Mouse (Mus musculus) gastrocnemius, postnatal 25 days (tissue): ENCODE measurements around the gene Clptm1. TPM values are rescaled to one million over a fixed set of nuclear protein-coding genes. Genes with fewer than 3 reads are reported as not detected.

Source experiments
- DNase-seq: peaks from one replicate; pipeline ENCODE4 v3.0.0; 2022
- long read RNA-seq, 2 experiments: library from polyadenylated mRNA; stranded (forward); transcript quantifications; one replicate each; pipeline ENCODE4 v2.0.0; 2021
- total RNA-seq, 2 experiments: library from RNA; stranded (reverse); gene quantifications; 1 replicate in 1 of 2; 2 replicates in 1 of 2; pipeline ENCODE4 v1.2.3; 2021

The Clptm1 gene
- 10 to 100 TPM; 36.3 to 47.0 TPM for total RNA-seq
- long read RNA-seq, experiment 1, full-length matches to known transcripts = 98 of 119 reads
- long read RNA-seq, experiment 1, partial matches to known transcripts = 9 of 119 reads
- long read RNA-seq, experiment 1, other reads (novel, unspliced or antisense) = 12 of 119 reads
- long read RNA-seq, experiment 2, full-length matches to known transcripts = 122 of 142 reads
- long read RNA-seq, experiment 2, partial matches to known transcripts = 13 of 142 reads
- long read RNA-seq, experiment 2, other reads (novel, unspliced or antisense) = 7 of 142 reads

GRCm38 (mm10) chr7:19664955-19665841 is at the start of gene Clptm1:
TSS of gene Clptm1 (minus strand) at chr7:19665033.
- peak; percentile 96 for DNase-seq

GRCm38 (mm10) chr7:19713598-19713997 is 48.8 kb upstream of the Clptm1 start:
- no peak for DNase-seq

DNA sequence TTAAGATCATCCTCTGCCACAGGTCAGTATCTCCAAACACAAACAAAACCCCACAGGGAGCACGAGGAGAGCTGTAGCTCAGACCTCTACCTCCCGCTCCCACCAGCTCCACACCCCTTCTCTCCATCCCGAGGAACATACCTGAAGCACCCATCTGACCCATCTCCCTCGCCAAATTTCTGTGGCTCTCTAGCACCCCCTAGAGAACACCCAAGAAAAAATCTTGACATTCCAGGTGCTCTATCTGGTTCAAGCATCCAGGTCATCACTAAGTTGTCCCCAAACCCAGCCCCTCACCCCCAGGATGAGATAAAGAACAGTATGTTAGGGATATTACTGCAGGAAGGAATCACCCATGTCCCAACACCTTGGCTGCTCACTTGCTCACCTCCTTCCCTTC is 48.4 kb upstream of the Clptm1 start:
- DNase-seq = no peak

DNA sequence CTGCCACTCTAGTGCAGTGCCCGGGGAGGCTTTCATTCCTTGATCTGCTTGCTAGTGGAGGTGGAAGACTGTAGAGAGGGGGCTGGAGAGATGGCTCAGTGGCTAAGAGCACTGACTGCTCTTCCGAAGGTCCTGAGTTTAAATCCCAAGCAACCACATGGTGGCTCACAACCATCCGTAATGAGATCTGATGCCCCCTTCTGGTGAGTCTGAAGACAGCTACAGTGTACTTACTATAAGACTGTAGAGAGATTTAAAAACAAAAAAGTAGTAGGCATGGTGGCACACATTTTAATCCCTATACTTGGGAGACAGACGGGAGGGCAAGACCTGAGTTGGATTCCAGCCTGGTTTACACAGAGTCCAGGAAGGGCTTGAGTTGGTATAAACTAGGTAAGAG is 47.6 kb upstream of the Clptm1 start:
- no peak for DNase-seq

- no peak for DNase-seq
Observed at GRCm38 (mm10) chr7:19710650-19711049, 45.8 kb upstream of the Clptm1 start.

DNA sequence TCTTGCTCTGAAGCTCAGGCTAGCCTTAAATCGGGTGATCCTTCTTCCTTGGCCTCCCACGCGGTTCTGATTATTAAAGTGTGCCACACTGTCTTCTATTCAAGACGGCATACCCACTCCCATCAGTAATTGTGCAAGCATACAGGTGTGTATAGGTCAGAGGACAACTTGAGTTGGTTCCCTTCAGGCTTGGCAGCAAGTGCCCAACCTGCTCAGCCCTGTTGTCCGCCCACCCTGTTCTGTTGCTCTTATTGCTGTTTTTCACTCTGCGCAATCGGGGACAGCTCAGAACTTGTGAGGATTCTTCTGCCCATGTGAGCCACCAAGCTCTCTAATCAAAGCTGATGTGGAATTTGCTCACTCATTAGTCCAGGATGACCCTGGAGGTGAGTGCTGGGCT is 40.4 kb upstream of the Clptm1 start:
- DNase-seq = no peak

- DNase-seq = no peak
Observed at GRCm38 (mm10) chr7:19704475-19704874, 39.6 kb upstream of the Clptm1 start.

DNA sequence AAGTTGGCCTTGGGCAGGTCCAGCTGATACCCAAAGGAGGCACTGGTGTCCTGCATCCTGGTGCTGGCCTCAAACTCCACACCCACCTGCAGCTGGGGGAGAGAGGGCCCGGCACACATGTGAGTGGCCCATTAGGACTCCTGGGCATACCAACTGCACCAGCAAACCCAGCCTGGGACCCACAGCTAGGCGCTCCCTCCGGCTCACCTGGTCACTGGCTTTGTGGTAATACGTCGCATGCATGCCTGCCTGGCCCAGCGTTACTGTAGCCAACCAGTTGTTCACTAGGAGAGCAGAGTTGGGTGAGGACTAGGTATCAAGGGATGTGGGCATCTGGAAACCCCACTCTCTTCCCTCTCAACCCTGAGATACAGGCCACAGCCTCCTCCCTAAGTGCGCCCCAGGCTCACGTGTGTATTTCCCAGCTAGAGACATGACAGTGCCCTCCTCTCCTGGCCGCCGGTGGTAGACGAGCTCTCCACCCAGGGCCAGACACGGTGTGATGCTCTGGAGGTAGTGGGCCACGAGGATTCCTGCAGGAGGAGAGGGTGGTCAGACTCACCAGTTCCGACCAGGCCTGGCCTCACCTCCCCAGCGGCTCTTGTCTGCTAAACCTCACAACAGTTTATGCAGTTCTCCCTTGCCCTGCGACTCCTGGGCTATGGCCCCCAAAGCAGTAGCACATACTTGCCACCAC is 38.2 kb upstream of the Clptm1 start:
- DNase-seq = no peak

DNA sequence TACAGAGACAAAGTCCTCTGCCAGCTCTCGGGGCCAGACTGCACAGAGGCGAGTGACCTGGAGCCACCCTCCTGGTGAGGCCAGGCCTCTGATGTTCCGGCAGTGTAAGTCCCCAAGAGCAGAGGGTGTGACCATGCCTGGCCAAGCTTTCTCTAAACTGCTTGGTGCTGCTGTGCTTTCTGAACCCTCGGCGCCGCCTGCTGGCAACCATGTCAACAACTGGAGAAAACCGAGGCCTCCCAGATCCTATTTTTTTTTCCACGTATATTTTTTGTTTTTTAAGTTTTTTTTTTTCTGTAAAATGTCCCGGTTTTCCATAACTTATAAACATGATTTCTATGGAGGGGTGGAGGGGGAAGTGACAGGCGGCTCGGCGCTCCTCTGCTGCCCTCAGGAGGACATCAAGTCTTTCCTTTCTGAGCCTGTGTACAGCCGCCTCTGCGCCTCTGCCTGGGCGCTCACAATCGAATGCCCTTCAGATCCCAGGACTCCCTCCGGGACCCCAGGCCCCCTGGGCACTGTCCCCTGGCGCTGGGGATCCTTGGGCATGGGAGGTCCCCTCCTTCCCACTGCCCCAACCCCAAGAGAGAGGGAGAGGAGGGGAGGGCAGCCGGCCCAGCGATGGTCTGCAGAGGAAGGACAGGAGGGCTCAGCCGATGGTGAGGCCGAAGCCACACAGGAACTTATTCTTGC is 36.4 kb upstream of the Clptm1 start:
- peak; percentile 67 for DNase-seq

DNA sequence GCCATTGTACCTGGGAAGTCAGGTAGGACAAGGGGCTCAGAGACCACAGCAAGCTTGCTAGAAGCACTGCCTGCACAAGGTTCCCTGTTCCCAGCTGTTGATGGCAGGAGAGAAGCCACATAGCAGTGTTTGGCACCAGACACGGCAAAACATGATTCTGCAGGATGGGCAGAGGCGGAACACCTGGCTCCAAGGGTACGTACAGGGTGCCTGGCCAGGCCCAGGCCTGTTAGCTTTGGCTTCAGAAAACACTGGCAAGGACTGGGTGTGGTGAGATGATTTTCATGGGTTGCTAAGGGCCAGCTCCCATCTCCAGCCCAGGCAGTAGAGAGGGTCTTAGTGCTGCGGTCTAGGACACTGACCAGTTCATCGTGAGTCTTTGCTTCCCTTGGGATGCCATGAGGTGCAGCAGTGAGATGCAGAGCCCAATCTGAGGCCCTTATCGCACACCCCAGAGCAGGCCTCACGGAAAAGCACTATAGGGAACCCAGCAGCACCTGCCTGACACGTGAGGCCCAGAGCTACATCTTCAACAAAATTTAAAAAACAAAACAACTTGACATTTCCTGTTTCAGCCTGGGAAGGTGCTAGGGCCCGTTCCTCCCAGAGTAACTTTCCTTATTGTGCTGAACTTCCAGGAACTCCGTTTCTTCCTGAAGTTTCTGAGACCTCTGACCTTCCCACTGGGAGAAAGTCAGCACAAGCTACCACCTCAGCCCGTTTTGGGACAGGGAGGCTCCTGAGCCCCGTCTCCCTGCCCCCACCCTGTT is 35.7 kb upstream of the Clptm1 start:
- no peak for DNase-seq

DNA sequence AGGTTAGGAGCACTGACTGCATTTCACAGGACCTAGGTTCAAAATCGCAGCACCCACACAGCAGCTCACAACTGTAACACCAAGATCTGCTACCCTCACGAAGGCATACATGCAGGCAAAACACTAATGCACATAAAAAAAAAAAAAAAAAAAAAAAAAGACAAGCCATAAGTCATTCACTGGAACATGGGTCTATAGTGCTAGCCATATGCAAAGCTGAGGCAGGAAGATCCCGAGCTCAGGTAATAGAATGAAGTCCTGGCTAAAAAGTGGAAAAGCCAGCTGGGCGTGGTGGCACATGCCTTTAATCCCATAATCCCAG is 35.0 kb upstream of the Clptm1 start:
- no peak for DNase-seq

- DNase-seq = peak; percentile 68
Observed at GRCm38 (mm10) chr7:19698907-19699826, 34.3 kb upstream of the Clptm1 start, which contains the start of gene Apoe. TSS of gene Apoe (minus strand) at chr7:19699188.

GRCm38 (mm10) chr7:19697949-19698906 is 33.4 kb upstream of the Clptm1 start:
- no peak for DNase-seq

- DNase-seq = no peak
Observed at GRCm38 (mm10) chr7:19696336-19696873, 31.6 kb upstream of the Clptm1 start.

DNA sequence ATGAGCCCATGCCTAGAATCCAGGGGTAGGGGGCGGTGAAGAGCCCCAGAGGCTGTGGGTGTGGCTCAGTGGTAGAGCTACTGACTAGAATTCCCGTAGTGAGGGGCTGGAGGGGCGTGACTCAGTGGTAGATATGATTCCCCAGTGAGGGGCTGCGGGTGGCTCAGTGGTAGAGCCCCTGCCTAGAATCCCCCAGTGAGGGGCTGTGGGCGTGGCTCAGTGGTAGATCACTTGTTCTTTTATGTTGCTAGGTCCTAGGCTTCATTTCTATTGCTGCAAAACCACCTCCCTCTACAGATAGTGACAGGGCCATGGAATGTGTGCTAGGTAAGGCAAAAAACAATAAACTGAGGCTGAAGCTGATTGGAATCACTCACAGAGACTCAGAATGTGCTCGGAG is 31.0 kb upstream of the Clptm1 start:
- DNase-seq = no peak

- no peak for DNase-seq
Observed at GRCm38 (mm10) chr7:19695213-19695594, 30.4 kb upstream of the Clptm1 start.

- no peak for DNase-seq
Observed at GRCm38 (mm10) chr7:19694336-19695212, 29.7 kb upstream of the Clptm1 start.

- peak; percentile 56 for DNase-seq
Observed at GRCm38 (mm10) chr7:19693421-19693820, 28.6 kb upstream of the Clptm1 start.
